Mouse (Mus musculus) forebrain, embryonic 15.5 days (tissue): ENCODE measurements around the gene Nudcd2. TPM values are rescaled to one million over a fixed set of nuclear protein-coding genes. Genes with fewer than 3 reads are reported as not detected.
"Not testable (repeated sequence)": the region's sequence is repeated elsewhere in the genome, so short reads cannot be mapped to it uniquely, and the experiment has no call there.

Experiments
- ATAC-seq: fragments of 200-750 bp; cut with Nextera tagmentation; replicated peaks from 2 replicates; pipeline ENCODE4 v1.8.0; 2017; ENCODE audit warnings: mild to moderate bottlenecking, moderate TSS enrichment, moderate library complexity
- H3K27ac ChIP-seq: fragments of 300-500 bp; sonication (generic); replicated peaks from 2 replicates; pipeline ENCODE4 v1.5.1; 2015; ENCODE audit warnings: mild to moderate bottlenecking, inconsistent platforms
- H3K27me3 ChIP-seq: fragments of 300-500 bp; sonication (generic); 2 replicates; pipeline ENCODE4 v1.6.1; 2015; ENCODE audit warnings: inconsistent platforms
- H3K36me3 ChIP-seq: fragments of 300-500 bp; sonication (generic); 2 replicates; pipeline ENCODE4 v1.6.1; 2015; ENCODE audit warnings: mild to moderate bottlenecking, inconsistent platforms
- H3K4me1 ChIP-seq: fragments of 300-500 bp; sonication (generic); 2 replicates; pipeline ENCODE4 v1.6.1; 2015; ENCODE audit warnings: inconsistent platforms
- H3K4me2 ChIP-seq: fragments of 300-500 bp; sonication (generic); replicated peaks from 2 replicates; pipeline ENCODE4 v1.6.1; 2015; ENCODE audit warnings: mild to moderate bottlenecking, inconsistent platforms
- H3K4me3 ChIP-seq: fragments of 300-500 bp; sonication (generic); 2 replicates; pipeline ENCODE4 v1.5.1; 2015; ENCODE audit warnings: mild to moderate bottlenecking, inconsistent platforms
- H3K9ac ChIP-seq: fragments of 300-500 bp; sonication (generic); replicated peaks from 2 replicates; pipeline ENCODE4 v1.6.1; 2015; ENCODE audit warnings: mild to moderate bottlenecking, inconsistent platforms
- H3K9me3 ChIP-seq: fragments of 300-500 bp; sonication (generic); 2 replicates; pipeline ENCODE4 v1.6.1; 2016; ENCODE audit warnings: inconsistent platforms
- WGBS: fragments of 180-500 bp; shearing (Covaris S2); methylation state at CpG from one replicate; pipeline ENCODE4 v1.1.7; 2015; ENCODE audit warnings: mixed read lengths; 5-methylcytosine and 5-hydroxymethylcytosine counted together
- polyA plus RNA-seq: library from polyadenylated mRNA; unstranded; fragments of >200 nt; fragmentation: Nextera tagmentation; extraction: Ambion mirVana; gene quantifications from 2 replicates; pipeline ENCODE4 v1.2.1, GENCODE M21; 2015

Nudcd2 gene
- polyA plus RNA-seq: 78.7 and 80.2 TPM in 2 replicates

GRCm38 (mm10) chr11:40733339-40734174 is at the start of gene Nudcd2, which contains the start of gene Hmmr:
Gene Nudcd2, plus strand, starts transcription at chr11:40733667.
Gene Hmmr, minus strand, starts transcription at chr11:40733422.
- peak within 1 kb of the TSS; percentile 69 for H3K27ac ChIP-seq
- ATAC-seq: peak; percentile 99
- H3K27me3 ChIP-seq: no peaks in the 10 kb centered on the region
- WGBS: under 1% methylated on average over 52 of the region's 52 CpGs
- peak within 1 kb of the TSS; percentile 78 for H3K9ac ChIP-seq
- peaks cover 39% of the 10 kb centered on the region for H3K4me1 ChIP-seq
- peak within 1 kb of the TSS; percentile 71 for H3K4me3 ChIP-seq
- no peaks in the 10 kb centered on the region for H3K9me3 ChIP-seq
- H3K36me3 ChIP-seq: peaks cover 24% of the 10 kb centered on the region
- peak within 1 kb of the TSS; percentile 84 for H3K4me2 ChIP-seq

- Histone ChIP-seq H3K27ac (no peak overlapping the region), H3K4me3 (0 out of 2 replicates have a peak overlapping the region, but pooled peaks have one; percentile 90), H3K4me2 (peak overlapping the region; percentile 94; the same call in 1 of the 2 replicates), H3K9me3 (no peaks in the 10 kb centered on the region), H3K4me1 (peaks cover 41% of the 10 kb centered on the region), H3K36me3 (peaks cover 10% of the 10 kb centered on the region; the same call in 1 of the 2 replicates), H3K9ac (no peak overlapping the region), H3K27me3 (no peaks in the 10 kb centered on the region)
- WGBS: 59% methylated on average over 5 of the region's 5 CpGs
- ATAC-seq: no peak
These were observed 42.9 kb upstream of the Nudcd2 start for GRCm38 (mm10) chr11:40690444-40691127.

GRCm38 (mm10) chr11:40692101-40692509 is 41.4 kb upstream of the Nudcd2 start:
- H3K9ac ChIP-seq: peak overlapping the region; percentile 82
- peak; percentile 79 for ATAC-seq
- peak overlapping the region; percentile 82 for H3K27ac ChIP-seq
- peaks cover 4% of the 10 kb centered on the region; the same call in 1 of the 2 replicates for H3K36me3 ChIP-seq
- H3K4me2 ChIP-seq: peak overlapping the region; percentile 94
- H3K27me3 ChIP-seq: no peaks in the 10 kb centered on the region
- peaks cover 41% of the 10 kb centered on the region for H3K4me1 ChIP-seq
- peak overlapping the region; percentile 90 for H3K4me3 ChIP-seq
- WGBS: 0% methylated on average over 28 of the region's 28 CpGs
- no peaks in the 10 kb centered on the region for H3K9me3 ChIP-seq

- H3K9me3 ChIP-seq: no peaks in the 10 kb centered on the region
- peak; percentile 98 for ATAC-seq
- H3K4me2 ChIP-seq: peak overlapping the region; percentile 94
- peak overlapping the region; percentile 90 for H3K4me3 ChIP-seq
- under 1% methylated on average over 36 of the region's 36 CpGs for WGBS
- no peaks in the 10 kb centered on the region for H3K27me3 ChIP-seq
- H3K27ac ChIP-seq: peak overlapping the region; percentile 82
- H3K36me3 ChIP-seq: no peaks in the 10 kb centered on the region
- peak overlapping the region; percentile 82 for H3K9ac ChIP-seq
- peaks cover 41% of the 10 kb centered on the region for H3K4me1 ChIP-seq
These were observed 40.7 kb upstream of the Nudcd2 start for GRCm38 (mm10) chr11:40692511-40693365.

- peak overlapping the region; percentile 94 for H3K4me2 ChIP-seq
- no peaks in the 10 kb centered on the region for H3K9me3 ChIP-seq
- H3K27me3 ChIP-seq: no peaks in the 10 kb centered on the region
- H3K27ac ChIP-seq: peak overlapping the region; percentile 82
- H3K4me3 ChIP-seq: peak overlapping the region; percentile 90
- H3K36me3 ChIP-seq: no peaks in the 10 kb centered on the region
- H3K4me1 ChIP-seq: peaks cover 41% of the 10 kb centered on the region
- H3K9ac ChIP-seq: peak overlapping the region; percentile 82
- 0% methylated on average over 16 of the region's 16 CpGs for WGBS
- 0 out of 2 replicates have a peak, but pooled peaks have one; percentile 6 for ATAC-seq
These were observed 40.0 kb upstream of the Nudcd2 start for GRCm38 (mm10) chr11:40693366-40693951.

GRCm38 (mm10) chr11:40694311-40695087 is 39.0 kb upstream of the Nudcd2 start:
- Histone ChIP-seq H3K4me1 (peaks cover 38% of the 10 kb centered on the region), H3K9ac (peak overlapping the region; percentile 61), H3K27ac (peak overlapping the region; percentile 90), H3K4me2 (peak overlapping the region; percentile 94), H3K36me3 (no peaks in the 10 kb centered on the region), H3K27me3 (no peaks in the 10 kb centered on the region), H3K9me3 (no peaks in the 10 kb centered on the region), H3K4me3 (peak overlapping the region; percentile 90)
- under 1% methylated on average over 31 of the region's 31 CpGs for WGBS
- ATAC-seq: peak; percentile 47

- no peaks in the 10 kb centered on the region for H3K9me3 ChIP-seq
- H3K27ac ChIP-seq: peak within 1 kb of the TSS; percentile 90
- H3K4me1 ChIP-seq: peaks cover 32% of the 10 kb centered on the region
- H3K27me3 ChIP-seq: no peaks in the 10 kb centered on the region
- peak within 1 kb of the TSS; percentile 94 for H3K4me2 ChIP-seq
- no peak for ATAC-seq
- peak within 1 kb of the TSS; percentile 61 for H3K9ac ChIP-seq
- H3K36me3 ChIP-seq: no peaks in the 10 kb centered on the region
- H3K4me3 ChIP-seq: peak within 1 kb of the TSS; percentile 90
- WGBS: 79% methylated on average over 9 of the region's 9 CpGs
These were observed 38.4 kb upstream of the Nudcd2 start, which contains the start of gene Mat2b for GRCm38 (mm10) chr11:40695103-40695502. Gene Mat2b, minus strand, starts transcription at chr11:40695203.

- 93% methylated on average over 6 of the region's 6 CpGs for WGBS
- H3K9ac ChIP-seq, H3K27ac ChIP-seq, ATAC-seq, H3K27me3 ChIP-seq, H3K4me2 ChIP-seq, H3K9me3 ChIP-seq, H3K4me1 ChIP-seq, H3K4me3 ChIP-seq: not testable (repeated sequence)
- peaks cover 34% of the 10 kb centered on the region for H3K36me3 ChIP-seq
These were observed 23.6 kb upstream of the Nudcd2 start for GRCm38 (mm10) chr11:40709899-40710298.

- no peak overlapping the region for H3K4me2 ChIP-seq
- ATAC-seq: no peak
- 71% methylated on average over 8 of the region's 8 CpGs for WGBS
- no peak overlapping the region for H3K27ac ChIP-seq
- no peaks in the 10 kb centered on the region for H3K9me3 ChIP-seq
- no peak overlapping the region for H3K9ac ChIP-seq
- no peaks in the 10 kb centered on the region for H3K4me1 ChIP-seq
- H3K36me3 ChIP-seq: peaks cover 35% of the 10 kb centered on the region
- H3K4me3 ChIP-seq: no peak overlapping the region
- no peaks in the 10 kb centered on the region for H3K27me3 ChIP-seq
These were observed 19.6 kb upstream of the Nudcd2 start for GRCm38 (mm10) chr11:40713858-40714257.

- H3K9me3 ChIP-seq: no peaks in the 10 kb centered on the region
- WGBS: 96% methylated on average over 5 of the region's 5 CpGs
- H3K36me3 ChIP-seq: peaks cover 33% of the 10 kb centered on the region
- H3K27ac ChIP-seq: no peak overlapping the region
- H3K9ac ChIP-seq: no peak overlapping the region
- no peaks in the 10 kb centered on the region for H3K27me3 ChIP-seq
- no peak for ATAC-seq
- H3K4me2 ChIP-seq: no peak overlapping the region
- H3K4me1 ChIP-seq: no peaks in the 10 kb centered on the region
- H3K4me3 ChIP-seq: no peak overlapping the region
These were observed 17.9 kb upstream of the Nudcd2 start for GRCm38 (mm10) chr11:40715524-40715923.
